Mouse (Mus musculus) megakaryocyte, adult 5-6 weeks (primary cell): ENCODE results near the gene G6pc2. TPM values are rescaled to one million over a fixed set of nuclear protein-coding genes. Genes with fewer than 3 reads are reported as not detected.

Experiments
- ATAC-seq: 2 replicates; pipeline ENCODE4 v1.8.0; 2016; ENCODE audit warnings: mild to moderate bottlenecking, inconsistent platforms; ENCODE audit not compliant: poor library complexity, severe bottlenecking
- total RNA-seq, 2 experiments: library from RNA; stranded (forward) in 1 of 2; stranded (reverse) in 1 of 2; fragments of 153-499, 151-499 nt in 1 of 2; fragments of 221-1000, 200-1000 nt in 1 of 2; gene quantifications; 2 replicates each; pipeline versions ENCODE4 v1.2.3 to v1.2.4; 2015 to 2017

Gene G6pc2
- total RNA-seq, 2 experiments from 2014 or later: not detected

GRCm38 (mm10) chr2:69234976-69235678 is 24.3 kb downstream of the G6pc2 start:
- no peak for ATAC-seq

- ATAC-seq: no peak
Measured at GRCm38 (mm10) chr2:69239315-69239714, 28.4 kb downstream of the G6pc2 start.

DNA sequence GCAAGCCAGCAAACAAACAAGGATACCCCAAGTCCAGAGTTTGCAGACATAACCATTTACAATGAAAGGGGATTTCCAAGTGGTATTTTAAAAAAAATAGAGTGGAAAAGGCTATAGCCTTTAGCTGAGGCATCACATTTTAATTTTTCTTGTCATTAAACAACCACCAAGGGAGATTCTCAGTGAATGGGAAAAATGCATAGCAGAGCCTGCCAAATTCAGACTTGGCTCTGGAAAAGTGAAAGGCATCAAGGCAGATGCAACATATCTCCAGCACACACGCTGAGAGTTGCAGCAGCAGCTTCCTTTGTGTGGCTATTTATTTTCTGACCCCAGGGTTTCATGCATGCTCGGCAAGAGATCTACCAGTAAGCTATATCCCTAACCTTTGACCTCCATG is 34.1 kb downstream of the G6pc2 start:
- ATAC-seq: no peak

- ATAC-seq: no peak
Measured at GRCm38 (mm10) chr2:69247081-69247480, 36.2 kb downstream of the G6pc2 start.

- ATAC-seq: no peak
Measured at GRCm38 (mm10) chr2:69248221-69248755, 37.4 kb downstream of the G6pc2 start.

GRCm38 (mm10) chr2:69264069-69264618 is 53.3 kb downstream of the G6pc2 start:
- no peak for ATAC-seq

DNA sequence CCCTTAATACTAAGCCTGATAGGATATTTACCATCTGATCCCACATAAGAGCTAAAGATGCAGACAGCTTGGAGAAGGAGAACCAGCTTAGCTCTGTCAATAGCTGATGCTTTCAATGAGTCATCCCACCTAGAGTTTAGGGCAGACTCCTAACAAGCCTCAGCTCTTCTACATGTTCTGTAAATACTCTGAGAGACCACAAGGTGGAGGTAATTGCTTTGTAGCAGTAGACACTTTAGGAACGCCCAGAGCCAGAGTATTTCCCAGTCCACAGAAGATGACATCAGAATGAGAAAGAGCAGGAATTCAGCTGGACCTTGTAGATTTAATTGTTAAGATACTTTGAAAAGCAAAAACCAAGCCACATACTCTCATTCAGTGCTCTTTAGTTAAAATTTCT is 65.0 kb downstream of the G6pc2 start:
- ATAC-seq: peak; percentile 62

Other genes starting within 250 kb of the G6pc2 start
- 15.8 and 24.3 TPM in 2 replicates for gene Nostrin, start 75.3 kb upstream of the G6pc2 start, total RNA-seq (2015)
- gene Nostrin, start 75.3 kb upstream of the G6pc2 start, total RNA-seq (2017): 25.1 and 26.7 TPM in 2 replicates
- 101 and 107 TPM in 2 replicates for gene Spc25, start 4.9 kb upstream of the G6pc2 start, total RNA-seq (2015)
- gene Spc25, start 4.9 kb upstream of the G6pc2 start, total RNA-seq (2017): 116 and 134 TPM in 2 replicates
- gene Abcb11, start 131.5 kb downstream of the G6pc2 start, total RNA-seq (2015): not detected in 2 replicates
- gene Abcb11, start 131.5 kb downstream of the G6pc2 start, total RNA-seq (2017): not detected in 2 replicates
- gene Dhrs9, start 169.4 kb downstream of the G6pc2 start, total RNA-seq (2015): 12.4 and 13.8 TPM in 2 replicates
- gene Dhrs9, start 169.4 kb downstream of the G6pc2 start, total RNA-seq (2017): 16.2 and 17.2 TPM in 2 replicates